Mouse (Mus musculus) lung, embryonic 14.5 days (tissue): ENCODE measurements around the gene Itsn1. TPM values are rescaled to one million over a fixed set of nuclear protein-coding genes. Genes with fewer than 3 reads are reported as not detected.

Source experiments
- ATAC-seq: fragments of 200-750 bp; cut with Nextera tagmentation; 2 replicates; pipeline ENCODE4 v1.8.0; 2017; ENCODE audit warnings: mild to moderate bottlenecking, moderate TSS enrichment, moderate library complexity; ENCODE audit not compliant: insufficient read depth
- DNase-seq: peaks from one replicate; pipeline ENCODE4 v3.0.0-alpha.2; 2015
- H3K27ac ChIP-seq: fragments of 300-500 bp; sonication (generic); 2 replicates; pipeline ENCODE4 v1.5.1; 2014; ENCODE audit warnings: low read depth, mild to moderate bottlenecking, moderate library complexity
- H3K27me3 ChIP-seq: fragments of 300-500 bp; sonication (generic); 2 replicates; pipeline ENCODE4 v1.6.1; 2014; ENCODE audit warnings: low read length, control low read depth; ENCODE audit not compliant: insufficient read depth
- H3K36me3 ChIP-seq: fragments of 300-500 bp; sonication (generic); 2 replicates; pipeline ENCODE4 v1.6.1; 2014; ENCODE audit warnings: control low read depth; ENCODE audit not compliant: insufficient read depth
- H3K4me1 ChIP-seq: fragments of 300-500 bp; sonication (generic); 2 replicates; pipeline ENCODE4 v1.6.1; 2014; ENCODE audit warnings: antibody characterized with exemption, control low read depth; ENCODE audit not compliant: insufficient read depth
- H3K4me2 ChIP-seq: fragments of 300-500 bp; sonication (generic); 2 replicates; pipeline ENCODE4 v1.6.1; 2014; ENCODE audit warnings: mild to moderate bottlenecking
- H3K4me3 ChIP-seq: fragments of 300-500 bp; sonication (generic); 2 replicates; pipeline ENCODE4 v1.5.1; 2014; ENCODE audit warnings: low read depth, low read length
- H3K9ac ChIP-seq: fragments of 300-500 bp; sonication (generic); 2 replicates; pipeline ENCODE4 v1.6.1; 2014
- H3K9me3 ChIP-seq: fragments of 300-500 bp; sonication (generic); 2 replicates; pipeline ENCODE4 v1.6.1; 2016; ENCODE audit warnings: low read depth, low read length, control low read depth
- CTCF ChIP-seq: IDR thresholded peaks from 2 replicates; pipeline ENCODE4 v1.5.1; 2016; ENCODE audit warnings: antibody characterized with exemption, low read depth
- WGBS: fragments of 180-500 bp; shearing (Covaris S2); extraction: QIAGEN DNeasy Blood & Tissue Kit; methylation state at CpG from one replicate; pipeline ENCODE4 v1.1.7; 2014; 5-methylcytosine and 5-hydroxymethylcytosine counted together
- polyA plus RNA-seq: library from polyadenylated mRNA; unstranded; fragments of >200 nt; fragmentation: Nextera tagmentation; extraction: Ambion mirVana; gene quantifications from 2 replicates; pipeline ENCODE4 v1.2.1, GENCODE M21; 2014

Itsn1 gene
- polyA plus RNA-seq, 1 experiment from 2014 or later, result 25.4 TPM

- TF ChIP-seq CTCF, result no peak
These were observed 177.6 kb downstream of the Itsn1 start for GRCm38 (mm10) chr16:91906672-91907071.

GRCm38 (mm10) chr16:91907158-91907557 is 178.1 kb downstream of the Itsn1 start:
- no peak for ATAC-seq
- Histone ChIP-seq H3K27ac (no peak overlapping the region), H3K9me3 (no peaks in the 10 kb centered on the region), H3K9ac (no peak overlapping the region), H3K4me3 (no peak overlapping the region), H3K36me3 (no peaks in the 10 kb centered on the region), H3K4me2 (no peak overlapping the region), H3K27me3 (no peaks in the 10 kb centered on the region), H3K4me1 (no peaks in the 10 kb centered on the region)
- no peak for TF ChIP-seq CTCF
- no peak for DNase-seq
- WGBS, result 70% methylated on average over 11 of the region's 11 CpGs

More at GRCm38 (mm10) chr16:91906672-91907071, 177.6 kb downstream of the Itsn1 start:
- Histone ChIP-seq H3K9me3 (no peaks in the 10 kb centered on the region), H3K36me3 (no peaks in the 10 kb centered on the region), H3K27ac (no peak overlapping the region), H3K27me3 (no peaks in the 10 kb centered on the region), H3K4me1 (no peaks in the 10 kb centered on the region), H3K4me3 (no peak overlapping the region), H3K4me2 (no peak overlapping the region), H3K9ac (no peak overlapping the region)
- 88% methylated on average over 5 of the region's 5 CpGs for WGBS
- ATAC-seq, result no peak
- DNase-seq, result no peak

- 83% methylated on average over 15 of the region's 15 CpGs for WGBS
- Histone ChIP-seq H3K4me2 (no peak overlapping the region), H3K36me3 (no peaks in the 10 kb centered on the region), H3K4me1 (no peaks in the 10 kb centered on the region), H3K9ac (no peak overlapping the region), H3K27me3 (no peaks in the 10 kb centered on the region), H3K9me3 (no peaks in the 10 kb centered on the region), H3K4me3 (no peak overlapping the region), H3K27ac (no peak overlapping the region)
- TF ChIP-seq CTCF, result no peak
- DNase-seq, result no peak
- ATAC-seq, result no peak
These were observed 180.7 kb downstream of the Itsn1 start for GRCm38 (mm10) chr16:91909569-91910335.

- Histone ChIP-seq H3K9me3 (no peaks in the 10 kb centered on the region), H3K27ac (no peak overlapping the region), H3K4me2 (peak overlapping the region; percentile 57), H3K4me3 (peak overlapping the region; percentile 27; the same call in 1 of the 2 replicates), H3K36me3 (0 out of 2 replicates have a peak, but pooled peaks cover under 1% of the 10 kb centered on the region), H3K27me3 (no peaks in the 10 kb centered on the region), H3K9ac (peak overlapping the region; percentile 43), H3K4me1 (no peaks in the 10 kb centered on the region)
- ATAC-seq (peak; percentile 81), DNase-seq (peak; percentile 90)
- WGBS, result 27% methylated on average over 17 of the region's 17 CpGs
- TF ChIP-seq CTCF, result peak; percentile 96
These were observed 188.6 kb downstream of the Itsn1 start for GRCm38 (mm10) chr16:91917631-91918096.

- Histone ChIP-seq H3K9me3 (no peaks in the 10 kb centered on the region), H3K27ac (no peak overlapping the region), H3K9ac (no peak overlapping the region), H3K4me1 (no peaks in the 10 kb centered on the region), H3K4me3 (no peak overlapping the region), H3K27me3 (no peaks in the 10 kb centered on the region), H3K4me2 (no peak overlapping the region), H3K36me3 (peaks cover 7% of the 10 kb centered on the region)
- TF ChIP-seq CTCF, result no peak
- ATAC-seq, result no peak
- WGBS, result 64% methylated on average over 4 of the region's 4 CpGs
- DNase-seq, result no peak
These were observed 189.4 kb downstream of the Itsn1 start for GRCm38 (mm10) chr16:91918461-91918860.

- DNase-seq (no peak), ATAC-seq (no peak)
- H3K27ac ChIP-seq, result no peak overlapping the region
- no peaks in the 10 kb centered on the region for H3K4me1 ChIP-seq
- 51% methylated on average over 6 of the region's 6 CpGs for WGBS
- no peaks in the 10 kb centered on the region for H3K27me3 ChIP-seq
- H3K9ac ChIP-seq, result no peak overlapping the region
- H3K36me3 ChIP-seq, result peaks cover 13% of the 10 kb centered on the region
- no peak overlapping the region for H3K4me2 ChIP-seq
- no peak overlapping the region for H3K4me3 ChIP-seq
- no peak for TF ChIP-seq CTCF
- H3K9me3 ChIP-seq, result no peaks in the 10 kb centered on the region
These were observed 190.0 kb downstream of the Itsn1 start for GRCm38 (mm10) chr16:91919056-91919455.

- no peak overlapping the region for H3K4me2 ChIP-seq
- no peak overlapping the region for H3K9ac ChIP-seq
- H3K4me3 ChIP-seq, result no peak overlapping the region
- DNase-seq, result no peak
- no peak for ATAC-seq
- no peak for TF ChIP-seq CTCF
- 90% methylated on average over 11 of the region's 11 CpGs for WGBS
- H3K36me3 ChIP-seq, result peaks cover 36% of the 10 kb centered on the region
- no peaks in the 10 kb centered on the region for H3K27me3 ChIP-seq
- no peak overlapping the region for H3K27ac ChIP-seq
- H3K4me1 ChIP-seq, result no peaks in the 10 kb centered on the region
- no peaks in the 10 kb centered on the region for H3K9me3 ChIP-seq
These were observed 192.3 kb downstream of the Itsn1 start for GRCm38 (mm10) chr16:91921340-91921739.
